Mouse (Mus musculus): ENCODE results near the gene Scarf1.
A peak's percentile ranks its signal among the peaks of the same experiment; 100 is the strongest.
"Not testable (repeated sequence)": the region's sequence is repeated elsewhere in the genome, so short reads cannot be mapped to it uniquely, and the experiment has no call there.

The Scarf1 gene

GRCm38 (mm10) chr11:75537491-75538183 lies 24.3 kb downstream of the Scarf1 start:
- no peak for DNase-seq (ENCODE audit: low spot score in 2 of 2)

- DNase-seq (ENCODE audit: low spot score in 2 of 2): no peak
Observed at GRCm38 (mm10) chr11:75538184-75538969, 25.0 kb downstream of the Scarf1 start.

- no peak for DNase-seq (ENCODE audit: low spot score in 2 of 2)
Observed at GRCm38 (mm10) chr11:75538970-75539299, 25.6 kb downstream of the Scarf1 start.

GRCm38 (mm10) chr11:75540209-75540608 lies 26.9 kb downstream of the Scarf1 start:
- DNase-seq (ENCODE audit: low spot score in 2 of 2): no peak

- DNase-seq (ENCODE audit: low spot score in 2 of 2): no peak
Observed at GRCm38 (mm10) chr11:75540710-75541581, 27.6 kb downstream of the Scarf1 start.

GRCm38 (mm10) chr11:75544713-75545112 lies 31.4 kb downstream of the Scarf1 start:
- no peak for DNase-seq (ENCODE audit: low spot score in 2 of 2)

GRCm38 (mm10) chr11:75546057-75546456 lies 32.7 kb downstream of the Scarf1 start:
- no peak for DNase-seq (ENCODE audit: low spot score in 2 of 2)

GRCm38 (mm10) chr11:75549658-75550111 lies 36.3 kb downstream of the Scarf1 start:
- no peak for DNase-seq (ENCODE audit: low spot score in 2 of 2)

GRCm38 (mm10) chr11:75550200-75550946 lies 37.0 kb downstream of the Scarf1 start:
- no peak for DNase-seq (ENCODE audit: low spot score in 2 of 2)

GRCm38 (mm10) chr11:75551321-75551720 lies 38.0 kb downstream of the Scarf1 start:
- no peak for DNase-seq (ENCODE audit: low spot score in 2 of 2)

- DNase-seq (ENCODE audit: low spot score in 2 of 2): no peak
Observed at GRCm38 (mm10) chr11:75551961-75552441, 38.7 kb downstream of the Scarf1 start.

- no peak for DNase-seq (ENCODE audit: low spot score in 2 of 2)
Observed at GRCm38 (mm10) chr11:75552906-75553482, 39.7 kb downstream of the Scarf1 start.

- not testable (repeated sequence) for DNase-seq (ENCODE audit: low spot score in 2 of 2)
Observed at GRCm38 (mm10) chr11:75556006-75556405, 42.7 kb downstream of the Scarf1 start.

GRCm38 (mm10) chr11:75557142-75557541 lies 43.8 kb downstream of the Scarf1 start:
- DNase-seq (ENCODE audit: low spot score in 2 of 2): no peak

- DNase-seq (ENCODE audit: low spot score in 2 of 2): no peak
Observed at GRCm38 (mm10) chr11:75558101-75558500, 44.8 kb downstream of the Scarf1 start.

- no peak for DNase-seq (ENCODE audit: low spot score in 2 of 2)
Observed at GRCm38 (mm10) chr11:75559870-75560504, 46.6 kb downstream of the Scarf1 start.

- peak in 1 of 2 experiments; percentile 45 for DNase-seq (ENCODE audit: low spot score in 2 of 2)
Observed at GRCm38 (mm10) chr11:75560530-75561409, 47.4 kb downstream of the Scarf1 start.

GRCm38 (mm10) chr11:75561410-75561791 lies 48.1 kb downstream of the Scarf1 start:
- DNase-seq (ENCODE audit: low spot score in 2 of 2): no peak

- DNase-seq (ENCODE audit: low spot score in 2 of 2): no peak
Observed at GRCm38 (mm10) chr11:75562840-75563239, 49.5 kb downstream of the Scarf1 start.

All from spleen, postnatal 14 days (tissue).